Mouse (Mus musculus) retina, postnatal 7 days (tissue): ENCODE data around the gene Faah.

ENCODE experiments used
- DNase-seq: peaks from one replicate; pipeline ENCODE4 v3.0.0-alpha.2; 2012; ENCODE audit warnings: low read depth, low spot score

Gene Faah

DNA sequence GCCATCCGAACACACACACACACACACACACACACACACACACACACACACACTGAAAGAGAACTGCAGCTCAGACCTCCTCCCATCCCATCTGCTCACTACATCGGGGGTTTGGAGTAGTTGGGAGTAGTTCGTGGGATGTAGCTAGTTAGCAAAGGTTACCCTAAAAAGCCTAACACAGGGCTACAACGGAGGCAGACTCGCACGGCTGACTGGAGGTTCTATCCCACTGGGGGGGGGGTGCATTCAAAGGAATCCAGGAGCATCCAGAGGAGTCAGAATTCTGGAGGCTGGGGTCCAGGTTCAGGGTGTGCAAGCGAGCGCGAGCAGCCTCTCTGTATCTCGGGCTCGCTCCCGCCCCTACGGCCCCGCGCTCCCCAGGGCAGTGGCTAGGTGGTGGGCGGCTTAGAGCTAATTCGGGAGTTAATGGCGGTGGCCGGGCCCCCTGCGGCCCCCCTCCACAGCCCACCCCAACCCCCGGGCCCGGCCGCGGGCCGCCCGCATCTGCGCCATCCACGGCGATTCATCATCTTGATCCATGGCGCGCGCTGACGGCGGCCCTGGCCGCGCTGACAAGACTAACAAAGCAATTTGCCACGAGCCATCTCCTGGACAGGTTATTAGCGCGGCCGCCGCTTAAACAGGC lies 73.9 kb downstream of the Faah start:
- no peak for DNase-seq

- no peak for DNase-seq
Observed at GRCm38 (mm10) chr4:115941242-115941820, 76.4 kb downstream of the Faah start.

DNA sequence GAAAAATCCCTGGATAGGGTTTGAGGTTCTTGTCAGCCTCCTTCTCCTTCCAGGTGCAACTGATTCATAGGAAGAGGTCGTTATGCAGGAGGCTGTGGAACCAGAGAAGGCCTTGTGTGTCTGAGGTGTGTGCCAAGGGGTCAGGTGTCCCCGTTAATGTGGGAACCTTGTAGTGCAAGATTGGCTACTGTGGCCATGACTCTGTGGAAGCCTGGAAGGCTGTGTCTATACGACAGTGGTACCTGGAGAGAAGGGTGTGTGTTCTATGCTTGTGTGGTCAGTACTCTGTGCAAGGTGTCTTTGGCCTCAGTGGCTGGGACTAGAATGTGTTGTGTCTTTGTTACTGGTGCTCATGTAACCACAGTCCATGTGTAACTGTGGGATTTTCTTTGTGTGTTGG lies 77.0 kb downstream of the Faah start:
- no peak for DNase-seq

GRCm38 (mm10) chr4:115939295-115940102 lies 78.2 kb downstream of the Faah start, which contains the start of gene Dmbx1:
TSS of gene Dmbx1 (minus strand) at chr4:115939926.
- DNase-seq: no peak

- no peak for DNase-seq
Observed at GRCm38 (mm10) chr4:115938276-115939160, 79.2 kb downstream of the Faah start.

DNA sequence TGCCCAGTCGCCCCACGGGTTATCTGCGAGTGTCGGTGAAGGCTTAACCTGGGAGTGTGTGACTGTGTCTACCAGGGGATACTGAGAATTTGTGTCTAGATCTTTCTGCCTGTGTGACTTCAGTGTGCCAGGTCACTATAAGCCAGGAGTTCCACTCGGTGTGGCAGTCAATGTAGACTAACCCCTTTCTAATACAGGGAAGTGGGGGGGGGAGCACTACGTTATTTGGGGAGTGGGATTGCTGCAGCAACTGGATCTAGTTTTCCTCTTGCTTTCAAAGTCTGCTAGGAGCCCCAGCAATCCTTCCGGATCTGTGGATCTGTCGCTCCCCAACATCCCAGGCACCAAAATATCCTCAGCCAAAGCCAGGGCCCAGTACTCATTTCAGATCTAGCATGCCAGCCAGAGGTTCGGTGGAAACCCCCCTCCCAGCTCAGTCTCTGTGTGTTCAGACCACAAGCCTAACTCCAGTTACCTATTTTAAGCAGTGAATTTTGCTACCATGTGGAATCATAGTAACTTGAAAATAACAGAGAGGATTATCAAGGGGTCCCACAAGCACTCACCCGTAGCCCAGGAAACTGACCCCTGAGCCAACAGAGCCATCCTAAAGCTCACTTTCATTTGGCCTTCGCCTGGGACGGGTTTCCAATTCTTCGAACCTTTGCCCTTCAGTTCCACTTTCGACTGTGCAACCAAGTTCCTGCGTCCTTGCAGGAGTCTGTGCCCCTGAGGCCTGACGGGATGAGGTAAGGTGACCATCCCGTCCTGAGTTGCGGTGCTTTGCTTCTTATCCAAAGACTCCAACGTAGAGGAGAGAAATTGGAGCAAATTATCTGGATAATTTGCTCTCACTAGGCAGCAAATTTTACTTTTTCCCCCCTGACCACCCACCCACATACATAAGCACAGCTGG lies 80.4 kb downstream of the Faah start:
- DNase-seq: no peak

- no peak for DNase-seq
Observed at GRCm38 (mm10) chr4:115936646-115937045, 81.1 kb downstream of the Faah start.

GRCm38 (mm10) chr4:115935835-115936581 lies 81.7 kb downstream of the Faah start:
- no peak for DNase-seq

DNA sequence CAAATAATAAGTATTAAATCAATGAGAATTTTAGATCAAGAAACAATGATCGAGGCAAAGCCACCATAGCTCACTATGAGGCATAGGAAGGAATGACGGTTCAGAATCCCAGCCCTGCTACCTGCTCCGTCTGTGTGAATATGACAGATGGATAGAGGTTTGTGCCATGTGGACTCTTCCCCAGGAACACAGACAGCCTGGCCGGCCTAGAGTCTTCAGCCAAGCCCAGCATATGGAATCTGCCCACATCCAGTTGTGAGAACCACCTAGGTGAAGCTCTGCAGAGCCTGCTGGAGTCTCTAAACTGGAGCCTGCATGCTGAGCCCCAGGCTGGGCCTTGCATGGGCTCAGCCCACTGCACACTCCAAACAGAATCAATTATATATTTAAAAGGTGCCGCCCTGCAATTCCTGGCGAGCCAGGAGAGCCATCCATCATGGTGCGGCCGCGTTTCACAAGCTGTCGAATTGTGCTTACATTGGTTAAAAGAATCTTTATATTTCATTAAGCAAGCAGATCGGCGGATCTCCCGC lies 86.1 kb downstream of the Faah start:
- DNase-seq: no peak

DNA sequence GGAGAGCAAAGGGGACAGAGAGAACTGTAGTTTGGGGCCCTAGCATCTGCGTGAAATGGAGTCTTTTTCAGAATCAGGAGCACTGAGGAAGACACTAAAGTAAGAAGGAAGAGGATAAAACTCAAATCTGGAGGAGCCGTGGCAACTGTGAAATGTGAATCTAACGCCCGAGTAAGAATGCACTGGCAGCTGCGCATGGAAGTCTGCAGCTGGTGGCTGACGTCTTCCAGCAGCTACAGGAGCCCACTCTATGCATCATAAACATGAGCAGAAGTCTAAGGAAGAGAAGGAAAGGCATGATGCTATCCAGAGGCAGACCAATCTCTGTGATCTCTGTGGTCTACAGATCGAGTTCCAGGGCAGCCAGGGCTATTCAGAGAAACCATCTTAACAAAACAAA lies 90.1 kb downstream of the Faah start:
- DNase-seq: no peak

GRCm38 (mm10) chr4:115923262-115923880 lies 94.4 kb downstream of the Faah start:
- DNase-seq: no peak

- no peak for DNase-seq
Observed at GRCm38 (mm10) chr4:115922688-115923087, 95.0 kb downstream of the Faah start.

DNA sequence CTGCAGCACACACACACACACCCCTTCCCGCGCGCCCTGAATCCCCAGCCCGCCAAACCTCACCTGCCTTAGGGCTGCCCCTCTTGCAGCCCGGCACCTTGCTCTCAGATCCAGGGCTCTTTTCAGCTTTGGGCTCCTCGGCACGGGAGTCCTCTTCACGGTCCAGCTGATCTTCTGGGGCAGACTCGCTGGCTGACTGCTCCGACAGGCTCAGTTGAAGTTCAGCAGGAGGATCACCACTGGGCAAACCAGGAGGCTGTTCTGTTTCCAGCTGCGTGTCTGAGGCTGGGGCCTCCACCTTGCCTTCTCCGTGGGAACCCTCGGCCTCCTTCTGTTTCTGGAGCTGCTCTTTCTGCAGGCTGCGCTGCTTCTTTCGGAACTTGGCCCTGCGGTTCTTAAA lies 97.8 kb downstream of the Faah start:
- no peak for DNase-seq
